Mouse (Mus musculus): ENCODE measurements around the gene Fam8a1. TPM values are rescaled to one million over a fixed set of nuclear protein-coding genes. Genes with fewer than 3 reads are reported as not detected.

Fam8a1 gene
- polyA plus RNA-seq, 1 experiment from 2014 or later, result 9.3 TPM

- Histone ChIP-seq H3K9ac (ENCODE audit: low read length) (no peak overlapping the region), H3K27me3 (ENCODE audit: control insufficient read depth, insufficient read depth, low read length) (no peaks in the 10 kb centered on the region), H3K4me3 (ENCODE audit: low read depth, low read length) (no peak overlapping the region), H3K9me3 (ENCODE audit: control insufficient read depth, low read length) (no peaks in the 10 kb centered on the region), H3K4me2 (ENCODE audit: low read depth, low read length, severe bottlenecking) (no peak overlapping the region), H3K36me3 (ENCODE audit: control insufficient read depth, insufficient read depth, low read length) (no peaks in the 10 kb centered on the region), H3K27ac (ENCODE audit: low read depth, low read length) (no peak overlapping the region), H3K4me1 (replicated peaks; ENCODE audit: control insufficient read depth, insufficient read depth, low read length) (no peaks in the 10 kb centered on the region)
- WGBS, result 89% methylated on average over 5 of the region's 5 CpGs
- DNase-seq (ENCODE audit: low spot score), result no peak
- ATAC-seq (replicated peaks; ENCODE audit: low FRiP score), result no peak
Observed at GRCm38 (mm10) chr13:46659211-46659610, 10.1 kb upstream of the Fam8a1 start.

- Histone ChIP-seq H3K9me3 (ENCODE audit: control insufficient read depth, low read length) (no peaks in the 10 kb centered on the region), H3K27ac (ENCODE audit: low read depth, low read length) (no peak overlapping the region), H3K4me3 (ENCODE audit: low read depth, low read length) (no peak overlapping the region), H3K4me1 (replicated peaks; ENCODE audit: control insufficient read depth, insufficient read depth, low read length) (no peaks in the 10 kb centered on the region), H3K36me3 (ENCODE audit: control insufficient read depth, insufficient read depth, low read length) (no peaks in the 10 kb centered on the region), H3K9ac (ENCODE audit: low read length) (no peak overlapping the region), H3K27me3 (ENCODE audit: control insufficient read depth, insufficient read depth, low read length) (no peaks in the 10 kb centered on the region), H3K4me2 (ENCODE audit: low read depth, low read length, severe bottlenecking) (no peak overlapping the region)
- 28% methylated on average over 4 of the region's 4 CpGs for WGBS
- DNase-seq (ENCODE audit: low spot score) (no peak), ATAC-seq (replicated peaks; ENCODE audit: low FRiP score) (no peak)
Observed at GRCm38 (mm10) chr13:46663461-46663964, 5.8 kb upstream of the Fam8a1 start.

GRCm38 (mm10) chr13:46669620-46670271, 424 bp downstream of the Fam8a1 start:
- under 1% methylated on average over 64 of the region's 96 CpGs for WGBS

GRCm38 (mm10) chr13:46670514-46670913, 1.2 kb downstream of the Fam8a1 start:
- H3K9ac ChIP-seq (ENCODE audit: low read length), result peak overlapping the region; percentile 87
- 69% methylated on average over 9 of the region's 9 CpGs for WGBS
- DNase-seq (ENCODE audit: low spot score) (no peak), ATAC-seq (replicated peaks; ENCODE audit: low FRiP score) (no peak)
- no peaks in the 10 kb centered on the region; the same call in 1 of the 2 replicates for H3K36me3 ChIP-seq (ENCODE audit: control insufficient read depth, insufficient read depth, low read length)
- peaks cover 6% of the 10 kb centered on the region for H3K4me1 ChIP-seq (replicated peaks; ENCODE audit: control insufficient read depth, insufficient read depth, low read length)
- no peak overlapping the region for H3K27ac ChIP-seq (ENCODE audit: low read depth, low read length)
- H3K4me3 ChIP-seq (ENCODE audit: low read depth, low read length), result peak overlapping the region; percentile 89
- no peaks in the 10 kb centered on the region for H3K27me3 ChIP-seq (ENCODE audit: control insufficient read depth, insufficient read depth, low read length)
- peak overlapping the region; percentile 80 for H3K4me2 ChIP-seq (ENCODE audit: low read depth, low read length, severe bottlenecking)
- H3K9me3 ChIP-seq (ENCODE audit: control insufficient read depth, low read length), result no peaks in the 10 kb centered on the region

More at GRCm38 (mm10) chr13:46669620-46670271, 424 bp downstream of the Fam8a1 start:
- Histone ChIP-seq H3K9me3 (ENCODE audit: control insufficient read depth, low read length) (no peaks in the 10 kb centered on the region), H3K27ac (ENCODE audit: low read depth, low read length) (peak overlapping the region; percentile 66), H3K4me3 (ENCODE audit: low read depth, low read length) (peak overlapping the region; percentile 89), H3K4me2 (ENCODE audit: low read depth, low read length, severe bottlenecking) (peak overlapping the region; percentile 80), H3K9ac (ENCODE audit: low read length) (peak overlapping the region; percentile 87), H3K4me1 (replicated peaks; ENCODE audit: control insufficient read depth, insufficient read depth, low read length) (peaks cover 6% of the 10 kb centered on the region), H3K27me3 (ENCODE audit: control insufficient read depth, insufficient read depth, low read length) (no peaks in the 10 kb centered on the region), H3K36me3 (ENCODE audit: control insufficient read depth, insufficient read depth, low read length) (no peaks in the 10 kb centered on the region; the same call in 1 of the 2 replicates)
- DNase-seq (ENCODE audit: low spot score) (peak; percentile 75), ATAC-seq (replicated peaks; ENCODE audit: low FRiP score) (peak; percentile 69)

GRCm38 (mm10) chr13:46674601-46675000, 5.3 kb downstream of the Fam8a1 start:
- no peaks in the 10 kb centered on the region; the same call in 1 of the 2 replicates for H3K36me3 ChIP-seq (ENCODE audit: control insufficient read depth, insufficient read depth, low read length)
- H3K27me3 ChIP-seq (ENCODE audit: control insufficient read depth, insufficient read depth, low read length), result no peaks in the 10 kb centered on the region
- DNase-seq (ENCODE audit: low spot score), result no peak
- H3K9ac ChIP-seq (ENCODE audit: low read length), result no peak overlapping the region
- H3K27ac ChIP-seq (ENCODE audit: low read depth, low read length), result no peak overlapping the region
- H3K9me3 ChIP-seq (ENCODE audit: control insufficient read depth, low read length), result no peaks in the 10 kb centered on the region
- H3K4me2 ChIP-seq (ENCODE audit: low read depth, low read length, severe bottlenecking), result no peak overlapping the region
- ATAC-seq (replicated peaks; ENCODE audit: low FRiP score), result no peak
- WGBS, result 91% methylated on average over 2 of the region's 2 CpGs
- H3K4me1 ChIP-seq (replicated peaks; ENCODE audit: control insufficient read depth, insufficient read depth, low read length), result peaks cover 6% of the 10 kb centered on the region
- no peak overlapping the region for H3K4me3 ChIP-seq (ENCODE audit: low read depth, low read length)

GRCm38 (mm10) chr13:46677721-46678120, 8.4 kb downstream of the Fam8a1 start:
- Histone ChIP-seq H3K36me3 (ENCODE audit: control insufficient read depth, insufficient read depth, low read length) (no peaks in the 10 kb centered on the region; the same call in 1 of the 2 replicates), H3K4me2 (ENCODE audit: low read depth, low read length, severe bottlenecking) (no peak overlapping the region)

GRCm38 (mm10) chr13:46682921-46683320, 13.6 kb downstream of the Fam8a1 start:
- H3K4me1 ChIP-seq (replicated peaks; ENCODE audit: control insufficient read depth, insufficient read depth, low read length), result no peaks in the 10 kb centered on the region
- peaks cover 3% of the 10 kb centered on the region; the same call in 1 of the 2 replicates for H3K36me3 ChIP-seq (ENCODE audit: control insufficient read depth, insufficient read depth, low read length)
- no peak overlapping the region for H3K4me2 ChIP-seq (ENCODE audit: low read depth, low read length, severe bottlenecking)
- no peaks in the 10 kb centered on the region for H3K9me3 ChIP-seq (ENCODE audit: control insufficient read depth, low read length)
- WGBS, result 94% methylated on average over 2 of the region's 2 CpGs
- H3K9ac ChIP-seq (ENCODE audit: low read length), result no peak overlapping the region
- ATAC-seq (replicated peaks; ENCODE audit: low FRiP score), result no peak
- H3K27ac ChIP-seq (ENCODE audit: low read depth, low read length), result no peak overlapping the region
- H3K27me3 ChIP-seq (ENCODE audit: control insufficient read depth, insufficient read depth, low read length), result no peaks in the 10 kb centered on the region
- H3K4me3 ChIP-seq (ENCODE audit: low read depth, low read length), result no peak overlapping the region
- DNase-seq (ENCODE audit: low spot score), result no peak

More at GRCm38 (mm10) chr13:46677721-46678120, 8.4 kb downstream of the Fam8a1 start:
- Histone ChIP-seq H3K4me1 (replicated peaks; ENCODE audit: control insufficient read depth, insufficient read depth, low read length) (no peaks in the 10 kb centered on the region), H3K27me3 (ENCODE audit: control insufficient read depth, insufficient read depth, low read length) (no peaks in the 10 kb centered on the region), H3K9me3 (ENCODE audit: control insufficient read depth, low read length) (no peaks in the 10 kb centered on the region), H3K4me3 (ENCODE audit: low read depth, low read length) (no peak overlapping the region), H3K27ac (ENCODE audit: low read depth, low read length) (no peak overlapping the region), H3K9ac (ENCODE audit: low read length) (no peak overlapping the region)
- ATAC-seq (replicated peaks; ENCODE audit: low FRiP score), result no peak
- WGBS, result 83% methylated on average over 4 of the region's 4 CpGs
- DNase-seq (ENCODE audit: low spot score), result no peak

GRCm38 (mm10) chr13:46683370-46683769, 14.0 kb downstream of the Fam8a1 start:
- 91% methylated on average over 1 of the region's 1 CpGs for WGBS
- Histone ChIP-seq H3K4me1 (replicated peaks; ENCODE audit: control insufficient read depth, insufficient read depth, low read length) (no peaks in the 10 kb centered on the region), H3K36me3 (ENCODE audit: control insufficient read depth, insufficient read depth, low read length) (peaks cover 3% of the 10 kb centered on the region; the same call in 1 of the 2 replicates)

More at GRCm38 (mm10) chr13:46683370-46683769, 14.0 kb downstream of the Fam8a1 start:
- no peak overlapping the region for H3K4me2 ChIP-seq (ENCODE audit: low read depth, low read length, severe bottlenecking)
- ATAC-seq (replicated peaks; ENCODE audit: low FRiP score) (no peak), DNase-seq (ENCODE audit: low spot score) (no peak)
- H3K27ac ChIP-seq (ENCODE audit: low read depth, low read length), result no peak overlapping the region
- no peaks in the 10 kb centered on the region for H3K9me3 ChIP-seq (ENCODE audit: control insufficient read depth, low read length)
- no peaks in the 10 kb centered on the region for H3K27me3 ChIP-seq (ENCODE audit: control insufficient read depth, insufficient read depth, low read length)
- no peak overlapping the region for H3K4me3 ChIP-seq (ENCODE audit: low read depth, low read length)
- no peak overlapping the region for H3K9ac ChIP-seq (ENCODE audit: low read length)

Measured in forebrain, embryonic 11.5 days (tissue).